Mouse (Mus musculus) lung, postnatal 25 days (tissue): ENCODE data around the gene Cnp.
A peak's percentile ranks its signal among the peaks of the same experiment; 100 is the strongest.
"Not testable (repeated sequence)": the region's sequence is repeated elsewhere in the genome, so short reads cannot be mapped to it uniquely, and the experiment has no call there.

Experiments
- DNase-seq: peaks from one replicate; pipeline ENCODE4 v3.0.0; 2022; ENCODE audit warnings: low spot score

Cnp gene

GRCm38 (mm10) chr11:100555583-100555982, 19.1 kb upstream of the Cnp start:
- peak; percentile 87 for DNase-seq

DNA sequence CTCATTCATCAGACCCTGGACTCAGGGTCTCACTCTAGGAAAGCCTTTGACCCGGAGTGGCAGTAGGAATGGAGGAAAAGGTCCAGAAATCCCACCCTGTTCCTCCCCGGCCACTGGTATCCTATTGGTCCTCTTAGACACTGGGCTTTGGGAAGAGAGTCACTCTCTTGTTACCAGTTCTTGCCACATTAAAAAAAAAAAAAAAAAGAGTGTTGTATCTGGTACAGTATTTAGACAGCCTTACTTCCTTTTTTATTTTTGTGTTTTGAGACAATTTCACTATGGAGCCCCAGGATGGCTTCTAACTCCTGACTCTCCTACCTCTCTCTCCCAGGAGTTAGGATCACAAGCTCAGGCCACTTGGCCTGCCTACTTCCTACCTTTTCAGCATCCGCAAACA, 17.1 kb upstream of the Cnp start:
- no peak for DNase-seq

DNA sequence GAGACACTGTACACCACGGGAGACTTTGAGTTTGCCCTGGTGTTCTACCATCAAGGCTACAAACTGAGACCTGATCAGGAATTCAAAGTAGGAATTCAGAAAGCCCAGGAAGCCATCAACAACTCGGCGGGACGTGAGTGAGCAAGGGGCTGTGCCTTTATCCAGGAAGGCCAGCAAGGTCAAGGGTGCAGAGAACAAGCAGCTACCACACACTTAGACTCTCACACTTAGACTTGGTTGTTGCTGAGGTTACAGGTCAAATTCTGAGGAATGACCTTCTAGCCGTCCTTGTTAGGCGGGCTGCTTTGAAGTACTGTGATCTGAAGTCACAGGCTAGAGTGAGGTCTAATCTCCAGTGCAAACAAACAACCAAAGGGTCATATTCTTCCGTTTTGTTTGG, 15.2 kb upstream of the Cnp start:
- DNase-seq = no peak

- DNase-seq = no peak
Observed at GRCm38 (mm10) chr11:100561748-100562147, 13.0 kb upstream of the Cnp start.

- DNase-seq = no peak
Observed at GRCm38 (mm10) chr11:100564297-100564696, 10.4 kb upstream of the Cnp start.

- no peak for DNase-seq
Observed at GRCm38 (mm10) chr11:100564703-100565102, 10.0 kb upstream of the Cnp start.

- DNase-seq = no peak
Observed at GRCm38 (mm10) chr11:100567229-100567628, 7.5 kb upstream of the Cnp start.

DNA sequence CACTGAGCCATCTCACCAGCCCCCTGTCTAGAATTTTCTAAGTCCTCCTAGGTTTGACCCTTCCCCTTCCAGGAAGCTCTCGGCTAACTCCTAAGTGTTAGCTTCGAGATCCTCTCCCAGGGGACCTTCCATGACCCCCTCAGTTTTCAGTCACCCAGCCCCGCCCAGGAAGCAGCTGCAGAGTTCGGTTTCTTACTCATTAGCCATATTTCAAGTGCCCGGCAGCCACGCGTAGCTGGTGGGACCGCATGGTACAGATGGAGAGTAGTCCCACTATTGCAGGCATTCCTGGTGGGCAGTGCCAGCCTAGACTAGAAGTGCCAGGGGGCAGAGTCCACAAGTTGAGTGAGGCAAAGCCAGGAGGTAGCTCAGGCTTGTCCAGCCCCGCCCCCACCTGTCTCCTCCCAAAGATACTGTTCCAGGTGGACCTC, 6.9 kb upstream of the Cnp start:
- no peak for DNase-seq

DNA sequence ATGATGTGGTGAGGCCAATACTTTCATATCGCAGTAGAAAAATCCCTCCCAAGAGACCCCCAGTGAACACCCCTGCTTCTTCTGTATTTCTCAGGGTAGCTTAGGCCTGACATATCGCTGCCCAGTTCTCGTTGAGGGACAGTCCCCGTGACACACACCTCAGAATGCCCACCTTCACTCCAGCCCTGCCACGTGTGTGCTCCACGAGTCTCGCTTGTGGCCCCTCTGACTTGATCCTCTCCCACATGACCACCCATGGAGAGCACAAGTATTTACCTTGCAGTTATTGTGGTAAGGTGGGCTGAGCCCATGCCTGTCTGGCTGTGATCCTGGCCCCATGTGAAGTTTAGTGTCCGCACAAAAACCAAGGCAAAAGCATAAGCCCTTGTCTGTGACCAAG, 6.0 kb upstream of the Cnp start:
- no peak for DNase-seq

DNA sequence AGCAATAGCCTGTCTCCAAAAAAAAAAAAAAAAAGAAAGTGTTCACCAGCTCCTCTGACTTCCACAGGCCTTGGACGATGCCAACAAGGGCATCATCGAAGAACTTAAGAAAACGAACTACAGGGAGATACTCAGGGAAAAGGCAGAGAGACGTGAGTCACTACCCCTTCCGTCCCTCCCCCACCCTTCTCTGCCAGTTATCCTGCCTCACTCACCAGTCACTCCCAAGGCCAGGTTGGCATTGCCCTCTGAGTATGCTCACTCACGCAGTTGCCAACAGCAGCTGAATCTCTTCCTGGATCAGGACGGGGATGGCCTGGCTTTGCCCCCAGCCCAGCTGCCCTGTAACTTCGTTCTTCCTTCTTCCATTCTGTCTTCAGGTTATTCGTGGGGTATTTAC, 4.9 kb upstream of the Cnp start:
- no peak for DNase-seq

DNA sequence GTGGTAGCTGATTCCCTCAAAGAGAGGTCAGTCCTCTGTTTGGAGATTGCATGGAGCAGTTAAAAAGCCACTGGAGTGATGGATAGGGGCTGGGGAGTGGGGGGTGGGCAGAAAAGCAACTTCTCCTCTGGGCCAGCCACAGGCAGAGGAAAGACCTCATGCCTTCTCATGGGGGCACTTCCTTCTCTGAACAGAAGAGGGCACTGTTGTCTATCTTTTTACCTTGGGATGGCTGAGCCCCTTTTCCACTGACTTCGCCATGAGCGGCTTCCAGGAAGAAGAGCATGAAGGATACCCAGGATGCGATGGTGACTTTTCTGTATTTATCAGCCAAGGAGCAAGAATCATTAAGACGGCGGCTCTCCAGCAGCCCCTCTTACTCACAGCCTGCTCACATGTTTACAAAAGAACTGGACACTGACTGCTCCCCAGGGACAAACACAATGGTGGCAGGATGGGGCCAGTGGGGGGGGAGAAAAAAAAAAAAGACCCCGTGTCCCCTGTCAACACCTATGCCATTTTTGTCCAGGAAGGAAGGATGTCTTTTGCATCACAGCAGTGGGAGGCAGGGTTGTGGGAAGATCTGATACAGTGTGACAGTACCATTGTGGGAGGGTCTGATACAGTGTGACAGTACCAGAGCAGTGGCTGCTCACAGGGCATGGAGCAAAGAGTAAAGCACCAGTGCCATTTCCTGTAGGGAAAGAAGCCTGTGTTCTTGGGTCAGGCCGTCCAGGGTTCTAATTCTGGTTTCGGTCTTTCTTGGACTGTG, 4.1 kb upstream of the Cnp start:
- DNase-seq = peak; percentile 86

GRCm38 (mm10) chr11:100571202-100571567, 3.5 kb upstream of the Cnp start:
- no peak for DNase-seq

GRCm38 (mm10) chr11:100574188-100574587, 516 bp upstream of the Cnp start:
- DNase-seq = no peak

GRCm38 (mm10) chr11:100575484-100575855, 766 bp downstream of the Cnp start:
- no peak for DNase-seq

DNA sequence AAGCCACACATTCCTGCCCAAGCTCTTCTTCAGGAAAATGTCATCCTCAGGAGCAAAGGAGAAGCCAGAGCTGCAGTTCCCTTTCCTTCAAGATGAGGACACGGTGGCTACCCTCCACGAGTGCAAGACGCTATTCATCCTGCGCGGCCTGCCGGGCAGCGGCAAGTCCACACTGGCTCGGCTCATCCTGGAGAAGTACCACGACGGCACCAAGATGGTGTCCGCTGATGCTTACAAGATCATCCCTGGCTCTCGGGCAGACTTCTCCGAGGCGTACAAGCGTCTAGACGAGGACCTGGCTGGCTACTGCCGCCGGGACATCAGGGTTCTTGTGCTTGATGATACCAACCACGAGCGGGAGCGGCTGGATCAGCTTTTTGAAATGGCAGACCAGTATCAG, 1.6 kb downstream of the Cnp start:
- no peak for DNase-seq

DNA sequence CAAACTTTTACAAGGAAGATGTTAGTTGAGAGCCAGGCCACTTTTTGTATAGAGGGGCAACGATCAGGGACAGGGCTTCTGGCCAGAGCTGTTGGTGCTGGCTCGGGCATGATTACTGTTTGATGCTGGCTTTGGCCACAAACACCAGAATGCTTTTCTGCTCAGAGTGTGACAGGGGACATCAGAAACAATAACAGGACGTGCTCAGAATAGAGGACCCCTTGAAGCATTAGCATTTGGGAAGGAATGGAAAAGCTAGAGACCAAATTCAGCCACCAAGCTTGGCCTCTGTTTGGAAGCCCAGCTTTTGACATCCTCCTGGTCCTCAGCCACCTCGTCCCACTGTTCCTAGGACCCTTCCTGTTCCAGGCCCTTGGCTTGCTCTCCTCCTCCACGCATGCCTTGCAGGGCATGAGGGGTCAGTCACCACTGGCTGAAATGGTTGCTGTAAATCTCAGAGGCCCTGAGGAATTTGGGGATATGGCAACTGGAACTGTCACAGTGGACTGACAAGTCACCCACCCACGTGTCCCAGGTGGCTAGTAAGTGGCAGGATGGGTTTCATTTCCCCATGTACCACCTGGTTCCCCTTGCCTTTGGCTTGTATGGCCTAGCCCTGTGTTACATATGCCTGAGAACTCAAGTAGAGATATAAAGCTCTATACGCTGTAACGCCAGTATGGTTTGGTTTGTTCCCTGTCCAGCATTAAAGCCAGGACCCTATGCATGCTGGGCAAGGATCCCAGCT, 3.3 kb downstream of the Cnp start:
- no peak for DNase-seq

DNA sequence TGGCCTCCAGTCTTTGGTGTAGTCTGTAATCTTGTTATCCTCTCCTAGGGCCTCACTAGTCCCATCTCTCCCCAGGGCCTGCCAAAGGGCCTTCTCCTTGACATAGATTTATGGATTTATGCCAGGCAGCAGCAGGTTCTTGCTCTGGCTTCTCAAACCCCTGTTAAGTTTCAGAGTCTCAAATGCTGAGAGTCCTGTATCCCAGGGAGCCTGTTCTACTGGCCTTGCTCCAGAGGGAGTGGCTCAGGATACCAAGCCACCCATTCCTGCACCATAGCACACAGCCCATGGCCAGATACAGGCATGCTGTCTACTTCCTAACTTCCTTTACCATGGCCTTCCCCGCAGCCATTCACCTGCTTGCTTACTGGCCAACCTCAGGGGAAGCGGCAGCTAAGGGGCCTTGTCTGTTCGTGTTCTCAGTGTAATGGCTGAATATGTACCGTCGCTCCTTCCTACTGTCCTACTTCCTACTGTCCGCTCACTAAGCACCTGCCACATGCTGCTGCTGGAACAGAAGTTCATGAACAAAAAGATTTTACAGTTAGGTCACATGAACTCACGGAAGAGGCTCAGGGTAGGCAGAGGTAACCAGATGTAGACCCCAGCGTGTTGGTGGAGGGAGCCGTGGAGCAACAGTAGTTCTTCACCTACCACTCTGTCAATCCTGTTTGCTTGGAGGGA, 4.6 kb downstream of the Cnp start:
- no peak for DNase-seq

GRCm38 (mm10) chr11:100580275-100580674, 5.6 kb downstream of the Cnp start:
- no peak for DNase-seq

DNA sequence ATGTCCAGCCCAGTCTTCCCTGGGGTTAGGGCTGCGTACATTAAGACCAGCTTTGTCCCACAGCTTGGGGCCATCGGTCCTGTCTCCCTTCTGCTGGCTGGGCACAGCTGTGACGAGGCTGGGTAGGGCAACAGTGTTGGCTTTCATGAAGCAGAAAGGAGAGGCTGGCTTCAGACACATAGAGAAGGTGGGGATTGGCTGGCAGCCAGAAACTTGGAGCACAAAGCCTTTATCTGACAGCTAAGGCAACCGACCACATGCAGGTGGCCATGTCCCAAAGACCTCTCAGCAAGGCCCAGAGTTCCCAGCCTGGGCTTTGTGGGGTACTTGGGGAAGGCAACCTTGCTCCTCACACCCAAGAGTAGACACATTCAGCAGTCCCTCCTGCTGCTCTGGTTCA, 7.1 kb downstream of the Cnp start:
- DNase-seq = no peak

- not testable (repeated sequence) for DNase-seq
Observed at GRCm38 (mm10) chr11:100582413-100582812, 7.7 kb downstream of the Cnp start.

DNA sequence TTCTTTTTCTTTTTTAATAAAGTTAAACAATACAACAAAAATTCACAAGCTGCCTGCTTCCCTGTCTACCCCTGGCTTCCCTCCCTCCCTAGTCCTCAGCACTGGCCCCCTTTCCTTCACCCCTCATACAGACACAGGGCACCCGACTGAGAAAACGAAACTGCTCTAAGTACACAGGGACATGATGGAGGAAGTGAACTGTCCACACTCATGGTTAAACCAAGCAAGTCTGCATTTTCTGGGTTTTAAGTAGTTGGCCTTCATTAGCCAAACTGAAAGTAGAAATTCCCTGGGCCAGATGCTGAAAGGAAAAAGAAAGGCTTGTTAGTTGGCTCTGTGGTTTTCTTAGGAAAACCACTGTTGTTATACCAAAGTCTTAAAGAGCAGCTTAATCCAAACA, 8.1 kb downstream of the Cnp start:
- DNase-seq = no peak

- no peak for DNase-seq
Observed at GRCm38 (mm10) chr11:100584561-100584961, 9.9 kb downstream of the Cnp start.

GRCm38 (mm10) chr11:100585148-100585547, 10.4 kb downstream of the Cnp start:
- no peak for DNase-seq
